Mouse (Mus musculus) C2C12 (cell line): ENCODE data around the gene Ercc1.

Experiments used
- CTCF ChIP-seq: IDR thresholded peaks from one replicate; pipeline ENCODE4 v1.5.1; 2011; ENCODE audit not compliant: control insufficient read depth, insufficient read depth, insufficient read length
- MYOG ChIP-seq: IDR thresholded peaks from one replicate; pipeline ENCODE4 v1.6.1; 2011; ENCODE audit not compliant: control insufficient read depth, insufficient read length; ENCODE audit errors: extremely low read depth
- USF1 ChIP-seq: IDR thresholded peaks from one replicate; pipeline ENCODE4 v1.6.1; 2011; ENCODE audit warnings: low read depth, mild to moderate bottlenecking, control low read depth, moderate library complexity

- TF ChIP-seq MYOG, result no peak
- TF ChIP-seq CTCF, result no peak
- no peak for TF ChIP-seq USF1
Measured at GRCm38 (mm10) chr7:19309278-19309883, 35.2 kb upstream of the Ercc1 start.
